Mouse (Mus musculus) midbrain, embryonic 16.5 days (tissue): ENCODE data around the gene Mgp. TPM values are rescaled to one million over a fixed set of nuclear protein-coding genes. Genes with fewer than 3 reads are reported as not detected.

Experiments
- ATAC-seq: fragments of 200-750 bp; cut with Nextera tagmentation; 2 replicates; pipeline ENCODE4 v1.8.0; 2017; ENCODE audit warnings: moderate TSS enrichment
- H3K27ac ChIP-seq: fragments of 300-500 bp; sonication (generic); 2 replicates; pipeline ENCODE4 v1.5.1; 2014; ENCODE audit warnings: mild to moderate bottlenecking, low read length, mixed read lengths
- H3K27me3 ChIP-seq: fragments of 300-500 bp; sonication (generic); 2 replicates; pipeline ENCODE4 v1.6.1; 2014; ENCODE audit warnings: low read depth, low read length, mixed read lengths; ENCODE audit not compliant: control insufficient read depth, insufficient read depth
- H3K36me3 ChIP-seq: fragments of 300-500 bp; sonication (generic); 2 replicates; pipeline ENCODE4 v1.6.1; 2014; ENCODE audit warnings: mild to moderate bottlenecking, low read length, moderate library complexity, mixed read lengths; ENCODE audit not compliant: control insufficient read depth, insufficient read depth
- H3K4me1 ChIP-seq: fragments of 300-500 bp; sonication (generic); 2 replicates; pipeline ENCODE4 v1.6.1; 2014; ENCODE audit warnings: mild to moderate bottlenecking, low read length, mixed read lengths; ENCODE audit not compliant: control insufficient read depth, insufficient read depth
- H3K4me2 ChIP-seq: fragments of 300-500 bp; sonication (generic); 2 replicates; pipeline ENCODE4 v1.6.1; 2014; ENCODE audit warnings: mild to moderate bottlenecking, low read length, mixed read lengths
- H3K4me3 ChIP-seq: fragments of 300-500 bp; sonication (generic); 2 replicates; pipeline ENCODE4 v1.5.1; 2014; ENCODE audit warnings: low read depth, mild to moderate bottlenecking, low read length, moderate library complexity, mixed read lengths
- H3K9ac ChIP-seq: fragments of 300-500 bp; sonication (generic); 2 replicates; pipeline ENCODE4 v1.6.1; 2014; ENCODE audit warnings: low read depth, low read length, mixed read lengths
- H3K9me3 ChIP-seq: fragments of 300-500 bp; sonication (generic); replicated peaks from 2 replicates; pipeline ENCODE4 v1.6.1; 2014; ENCODE audit warnings: mild to moderate bottlenecking, low read length, mixed read lengths; ENCODE audit not compliant: control insufficient read depth, poor library complexity, severe bottlenecking
- WGBS: fragments of 180-500 bp; shearing (Covaris S2); extraction: QIAGEN DNeasy Blood & Tissue Kit; methylation state at CpG from one replicate; pipeline ENCODE4 v1.1.7; 2014; 5-methylcytosine and 5-hydroxymethylcytosine counted together
- polyA plus RNA-seq: library from polyadenylated mRNA; unstranded; fragments of >200 nt; fragmentation: Nextera tagmentation; extraction: Ambion mirVana; gene quantifications from 2 replicates; pipeline ENCODE4 v1.2.1, GENCODE M21; 2015

Gene Mgp
- polyA plus RNA-seq, 1 experiment from 2014 or later, result 16.3 TPM

GRCm38 (mm10) chr6:136901010-136901409 is 25.4 kb upstream of the Mgp start:
- no peaks in the 10 kb centered on the region for H3K4me1 ChIP-seq
- no peak overlapping the region for H3K4me3 ChIP-seq
- no peak overlapping the region for H3K4me2 ChIP-seq
- no peak for ATAC-seq
- H3K36me3 ChIP-seq, result no peaks in the 10 kb centered on the region
- WGBS, result 85% methylated on average over 2 of the region's 2 CpGs
- no peak overlapping the region for H3K27ac ChIP-seq
- no peaks in the 10 kb centered on the region for H3K27me3 ChIP-seq
- no peaks in the 10 kb centered on the region for H3K9me3 ChIP-seq
- no peak overlapping the region for H3K9ac ChIP-seq

DNA sequence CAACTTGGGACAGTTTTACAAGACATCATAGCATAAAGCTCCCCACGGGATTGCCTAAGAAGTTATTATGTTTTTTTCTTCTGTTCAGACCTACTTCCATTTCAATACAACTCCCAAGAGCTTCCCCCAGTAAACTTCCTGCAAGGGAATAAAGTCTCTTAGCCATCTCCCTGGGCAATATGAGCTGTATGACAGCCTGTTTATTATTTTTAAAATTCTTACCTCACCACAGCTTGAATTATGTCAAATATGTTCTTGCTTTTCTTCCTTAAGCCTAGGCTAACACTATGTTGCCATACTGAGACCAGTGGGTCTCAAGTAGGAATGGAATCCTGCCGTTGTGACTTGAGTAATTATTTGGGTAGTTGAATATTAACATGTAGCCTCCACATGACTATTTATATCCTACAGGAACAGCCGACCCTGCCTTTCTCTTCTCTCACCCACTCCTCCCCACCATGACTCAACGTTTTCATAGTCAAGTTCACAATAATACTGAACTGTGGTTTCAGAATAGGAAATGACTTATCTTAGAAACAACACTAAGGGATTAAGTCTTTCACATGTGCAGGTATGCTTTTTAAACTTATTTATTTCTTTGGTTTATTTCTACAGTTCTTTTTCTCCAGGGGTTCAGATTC is 24.9 kb upstream of the Mgp start:
- Histone ChIP-seq H3K4me3 (no peak overlapping the region), H3K27me3 (no peaks in the 10 kb centered on the region), H3K4me2 (no peak overlapping the region), H3K9ac (no peak overlapping the region), H3K9me3 (no peaks in the 10 kb centered on the region), H3K27ac (no peak overlapping the region), H3K36me3 (no peaks in the 10 kb centered on the region), H3K4me1 (no peaks in the 10 kb centered on the region)
- 73% methylated on average over 4 of the region's 4 CpGs for WGBS
- ATAC-seq, result no peak

DNA sequence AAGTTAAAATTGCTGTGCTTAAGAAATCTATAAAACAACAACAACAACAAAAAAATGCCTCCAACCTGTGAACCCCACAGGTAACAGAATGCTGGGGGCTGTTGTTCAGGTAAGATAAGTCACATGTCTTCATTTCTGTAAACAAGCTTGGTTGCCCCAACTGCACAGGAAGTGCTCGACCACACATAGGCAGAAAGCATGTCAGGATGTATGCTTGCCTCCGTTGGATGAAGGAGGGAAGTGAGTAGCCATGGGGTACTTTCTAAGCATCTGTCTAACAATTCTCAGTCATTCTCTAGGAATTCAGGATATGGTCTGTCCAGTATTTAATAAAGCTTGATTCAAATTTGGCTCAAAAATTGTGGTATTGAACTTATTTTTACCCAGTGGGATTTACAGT is 23.3 kb upstream of the Mgp start:
- WGBS, result 92% methylated on average over 2 of the region's 2 CpGs
- no peak for ATAC-seq
- Histone ChIP-seq H3K4me2 (no peak overlapping the region), H3K9me3 (no peaks in the 10 kb centered on the region), H3K27me3 (no peaks in the 10 kb centered on the region), H3K4me3 (no peak overlapping the region), H3K27ac (no peak overlapping the region), H3K4me1 (no peaks in the 10 kb centered on the region), H3K36me3 (no peaks in the 10 kb centered on the region), H3K9ac (no peak overlapping the region)

DNA sequence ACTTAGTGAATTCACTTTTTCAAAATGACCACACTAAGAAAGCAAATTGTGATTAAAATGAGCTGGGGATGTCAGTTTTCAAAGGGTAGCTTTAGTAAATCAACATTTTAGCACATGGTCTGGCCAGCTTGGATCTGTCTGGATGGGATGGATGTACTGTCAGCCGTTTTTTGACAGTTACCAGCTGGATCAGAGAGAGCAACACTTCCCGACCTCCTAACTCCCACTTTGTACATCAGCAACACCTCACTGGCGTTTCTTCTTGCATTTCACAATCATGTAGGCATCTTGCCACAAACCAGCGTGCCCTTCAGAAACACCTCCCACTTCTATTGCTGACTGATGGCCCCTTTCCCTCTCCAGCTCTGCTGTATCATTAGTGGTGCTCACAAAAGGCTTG is 22.6 kb upstream of the Mgp start:
- no peaks in the 10 kb centered on the region for H3K4me1 ChIP-seq
- H3K4me3 ChIP-seq, result no peak overlapping the region
- ATAC-seq, result no peak

GRCm38 (mm10) chr6:136897789-136898188 is 22.2 kb upstream of the Mgp start:
- H3K27ac ChIP-seq, result no peak overlapping the region
- no peak for ATAC-seq
- no peak overlapping the region for H3K4me2 ChIP-seq
- 84% methylated on average over 4 of the region's 4 CpGs for WGBS
- no peak overlapping the region for H3K9ac ChIP-seq
- H3K4me3 ChIP-seq, result no peak overlapping the region
- no peaks in the 10 kb centered on the region for H3K4me1 ChIP-seq
- H3K9me3 ChIP-seq, result no peaks in the 10 kb centered on the region
- H3K36me3 ChIP-seq, result no peaks in the 10 kb centered on the region
- no peaks in the 10 kb centered on the region for H3K27me3 ChIP-seq

More for the DNA sequence above, 22.6 kb upstream of the Mgp start:
- Histone ChIP-seq H3K9me3 (no peaks in the 10 kb centered on the region), H3K36me3 (no peaks in the 10 kb centered on the region), H3K27me3 (no peaks in the 10 kb centered on the region), H3K27ac (no peak overlapping the region), H3K4me2 (no peak overlapping the region), H3K9ac (no peak overlapping the region)
- WGBS, result 83% methylated on average over 4 of the region's 4 CpGs

- 61% methylated on average over 15 of the region's 15 CpGs for WGBS
- Histone ChIP-seq H3K27ac (no peak overlapping the region), H3K4me1 (no peaks in the 10 kb centered on the region), H3K9me3 (no peaks in the 10 kb centered on the region), H3K4me3 (no peak overlapping the region), H3K9ac (no peak overlapping the region), H3K36me3 (no peaks in the 10 kb centered on the region), H3K4me2 (no peak overlapping the region), H3K27me3 (no peaks in the 10 kb centered on the region)
- ATAC-seq, result no peak
Measured at GRCm38 (mm10) chr6:136894532-136895339, 19.1 kb upstream of the Mgp start.

DNA sequence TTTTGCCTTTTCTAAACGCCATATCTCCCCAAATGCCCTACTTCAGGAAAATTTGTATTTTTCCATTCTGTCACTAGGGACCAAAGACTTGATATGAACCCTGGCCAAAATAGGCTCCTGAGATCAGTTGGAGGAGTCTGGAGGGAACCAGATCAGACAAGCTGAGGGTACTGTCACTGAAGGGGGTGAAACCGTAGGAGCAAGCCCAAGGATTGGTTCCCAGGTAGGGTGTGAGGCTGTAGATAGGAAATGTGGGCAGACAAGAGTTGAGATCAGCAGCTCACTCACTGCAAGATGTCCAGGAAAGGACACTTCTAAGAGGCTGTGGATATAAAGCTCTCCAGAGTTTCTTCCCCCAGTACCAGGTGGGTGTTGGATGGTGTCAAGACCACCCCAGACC is 16.4 kb upstream of the Mgp start:
- no peaks in the 10 kb centered on the region for H3K36me3 ChIP-seq
- no peak overlapping the region for H3K4me2 ChIP-seq
- no peak overlapping the region for H3K9ac ChIP-seq
- H3K9me3 ChIP-seq, result no peaks in the 10 kb centered on the region
- H3K4me1 ChIP-seq, result no peaks in the 10 kb centered on the region
- no peak for ATAC-seq
- H3K27ac ChIP-seq, result no peak overlapping the region
- WGBS, result 90% methylated on average over 2 of the region's 2 CpGs
- H3K4me3 ChIP-seq, result no peak overlapping the region
- H3K27me3 ChIP-seq, result no peaks in the 10 kb centered on the region

DNA sequence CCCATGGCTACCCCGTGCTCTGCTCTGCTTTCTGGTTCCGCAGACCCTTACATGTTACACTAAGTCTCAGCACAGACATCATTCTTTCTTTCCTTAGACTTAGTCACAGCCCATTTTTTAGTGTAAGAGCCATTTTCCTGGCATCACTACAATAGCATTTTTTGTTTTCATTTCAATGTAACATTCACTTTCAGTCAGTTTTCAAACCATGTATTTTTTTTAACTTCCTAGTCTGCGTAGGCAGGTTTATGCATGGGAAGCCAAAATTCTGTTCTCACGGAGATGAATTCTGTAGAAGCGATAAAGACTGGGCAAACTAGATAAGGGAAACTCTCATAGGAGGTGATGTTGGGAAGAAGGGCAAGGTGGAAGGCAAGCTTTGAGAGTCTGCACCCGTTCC is 13.9 kb upstream of the Mgp start:
- no peak overlapping the region for H3K9ac ChIP-seq
- H3K4me3 ChIP-seq, result no peak overlapping the region
- 92% methylated on average over 6 of the region's 6 CpGs for WGBS
- H3K27me3 ChIP-seq, result no peaks in the 10 kb centered on the region
- H3K9me3 ChIP-seq, result no peaks in the 10 kb centered on the region
- no peak overlapping the region for H3K4me2 ChIP-seq
- no peak for ATAC-seq
- H3K36me3 ChIP-seq, result no peaks in the 10 kb centered on the region
- H3K27ac ChIP-seq, result no peak overlapping the region
- H3K4me1 ChIP-seq, result no peaks in the 10 kb centered on the region

GRCm38 (mm10) chr6:136889067-136889466 is 13.4 kb upstream of the Mgp start:
- Histone ChIP-seq H3K4me3 (no peak overlapping the region), H3K4me1 (no peaks in the 10 kb centered on the region), H3K27ac (no peak overlapping the region), H3K4me2 (no peak overlapping the region), H3K36me3 (no peaks in the 10 kb centered on the region), H3K27me3 (no peaks in the 10 kb centered on the region), H3K9ac (no peak overlapping the region), H3K9me3 (no peaks in the 10 kb centered on the region)
- WGBS, result 87% methylated on average over 6 of the region's 6 CpGs
- ATAC-seq, result no peak
